Mouse (Mus musculus): ENCODE results near the gene Sugp2. TPM values are rescaled to one million over a fixed set of nuclear protein-coding genes. Genes with fewer than 3 reads are reported as not detected.
A peak's percentile ranks its signal among the peaks of the same experiment; 100 is the strongest.

The Sugp2 gene
- total RNA-seq, 2 experiments from 2014 or later, result 38.9 to 41.5 TPM

- DNase-seq (ENCODE audit: low spot score), result no peak
- intact Hi-C loops (cut with DNase I), result no loop called here
These were observed 14.8 kb upstream of the Sugp2 start for GRCm38 (mm10) chr8:70219107-70219684.

GRCm38 (mm10) chr8:70220236-70220840 is 13.7 kb upstream of the Sugp2 start:
- intact Hi-C loops (cut with DNase I), result loop anchor here (5.0 kb wide), 1 partner anchor 113 kb away; no protein-coding TSS in a partner anchor

GRCm38 (mm10) chr8:70220911-70221310 is 13.1 kb upstream of the Sugp2 start:
- intact Hi-C loops (cut with DNase I), result loop anchor here (5.0 kb wide), 1 partner anchor 114 kb away; no protein-coding TSS in a partner anchor
- DNase-seq (ENCODE audit: low spot score), result no peak

More at GRCm38 (mm10) chr8:70220236-70220840, 13.7 kb upstream of the Sugp2 start:
- DNase-seq (ENCODE audit: low spot score), result no peak

DNA sequence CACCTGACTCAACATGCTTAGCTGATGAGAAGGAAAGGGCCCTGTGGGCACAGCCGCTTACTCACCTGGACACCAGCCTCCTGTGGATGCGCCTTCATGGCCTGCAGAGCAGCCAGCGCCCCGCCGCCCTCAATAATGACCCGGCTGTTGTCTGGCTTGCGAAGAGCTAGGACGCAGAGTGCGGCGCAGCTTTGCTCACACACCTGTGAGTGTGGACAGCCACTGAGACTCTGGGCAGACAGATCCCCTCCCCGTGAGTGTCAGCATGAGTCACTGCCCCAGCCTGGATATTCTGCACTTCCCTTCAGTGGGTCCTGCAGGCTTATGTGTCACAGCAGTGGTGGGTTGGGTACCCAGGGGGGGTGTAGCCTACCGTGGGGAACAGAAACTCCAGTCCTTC is 12.0 kb upstream of the Sugp2 start:
- intact Hi-C loops (cut with DNase I), result loop anchor here (2.0 to 5.0 kb wide), 4 partner anchors 21 to 135 kb away; no protein-coding TSS in a partner anchor
- DNase-seq (ENCODE audit: low spot score), result no peak

DNA sequence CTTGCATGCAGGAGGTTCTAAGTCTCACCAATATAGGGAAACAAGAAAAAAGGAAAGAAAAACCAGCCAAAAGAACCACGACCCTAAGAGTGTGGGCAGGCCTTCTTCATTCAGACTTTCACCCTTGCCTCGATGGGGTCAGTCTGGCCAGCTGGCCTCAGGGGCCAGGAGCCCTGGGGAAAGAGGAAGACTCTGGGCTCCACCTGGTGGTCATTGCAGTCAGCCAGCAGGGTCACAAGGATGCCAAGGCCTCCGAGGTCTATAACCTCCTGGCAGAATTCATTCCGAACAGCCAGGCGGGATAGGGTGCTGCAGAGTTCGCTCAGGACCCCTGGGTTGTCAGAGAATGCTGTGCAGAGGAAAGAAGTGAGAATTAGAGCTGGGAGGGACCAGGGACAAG is 10.7 kb upstream of the Sugp2 start:
- DNase-seq (ENCODE audit: low spot score), result no peak
- intact Hi-C loops (cut with DNase I), result loop anchor here (2.0 to 5.0 kb wide), 4 partner anchors 23 to 137 kb away; no protein-coding TSS in a partner anchor

DNA sequence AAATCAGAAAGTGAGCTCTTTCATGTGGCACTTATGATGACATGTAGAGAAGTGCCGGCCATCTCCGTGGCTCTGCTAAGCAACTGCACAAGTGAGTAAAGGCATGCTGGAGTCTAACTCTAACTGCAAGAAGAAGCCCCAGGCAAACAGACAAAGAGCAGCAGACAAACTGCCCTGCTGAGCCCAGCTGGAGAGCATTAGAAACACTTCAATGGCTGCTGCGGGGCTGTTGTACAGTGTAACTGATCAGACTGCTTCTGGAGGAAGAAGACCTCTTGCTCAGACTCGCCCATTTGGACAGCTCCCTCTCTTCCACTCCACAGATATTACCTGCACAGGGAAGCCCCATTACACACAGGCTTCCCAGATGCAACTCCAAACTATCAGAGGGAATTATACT is 6.0 kb upstream of the Sugp2 start:
- intact Hi-C loops (cut with DNase I), result no loop called here
- DNase-seq (ENCODE audit: low spot score), result no peak

- no peak for DNase-seq (ENCODE audit: low spot score)
- intact Hi-C loops (cut with DNase I), result no loop called here
These were observed 3.2 kb upstream of the Sugp2 start for GRCm38 (mm10) chr8:70230837-70231236.

GRCm38 (mm10) chr8:70233606-70234005 is 420 bp upstream of the Sugp2 start:
- intact Hi-C loops (cut with DNase I), result loop anchor here (1.0 kb wide), 1 partner anchor 49 kb away; the partner anchor contains the start of gene Homer3

GRCm38 (mm10) chr8:70234781-70235128 is 729 bp downstream of the Sugp2 start:
- intact Hi-C loops (cut with DNase I), result loop anchor here (1.0 kb wide), 1 partner anchor 48 kb away; the partner anchor contains the start of gene Homer3
- no peak for DNase-seq (ENCODE audit: low spot score)

More at GRCm38 (mm10) chr8:70233606-70234005, 420 bp upstream of the Sugp2 start:
- DNase-seq (ENCODE audit: low spot score), result no peak

DNA sequence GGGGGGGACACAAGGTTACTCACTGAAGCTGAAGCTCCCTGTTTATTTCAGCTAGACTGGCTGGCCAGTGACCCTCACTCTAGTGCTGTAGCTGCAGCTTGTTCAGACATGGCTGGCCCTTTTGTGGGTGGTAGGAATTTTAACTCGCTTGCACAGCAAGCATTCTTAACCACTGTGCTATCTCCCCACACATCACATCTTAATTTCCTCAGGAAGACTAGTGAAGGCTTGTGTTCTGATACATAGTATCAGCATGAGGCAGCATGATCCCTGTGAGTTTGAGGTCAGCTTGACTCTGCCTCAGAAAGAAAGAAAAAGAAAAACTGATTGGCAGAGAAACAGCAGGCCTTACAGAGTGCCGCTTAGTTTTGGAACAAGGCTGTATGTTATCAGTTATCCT is 3.8 kb downstream of the Sugp2 start:
- no peak for DNase-seq (ENCODE audit: low spot score)
- intact Hi-C loops (cut with DNase I), result no loop called here

DNA sequence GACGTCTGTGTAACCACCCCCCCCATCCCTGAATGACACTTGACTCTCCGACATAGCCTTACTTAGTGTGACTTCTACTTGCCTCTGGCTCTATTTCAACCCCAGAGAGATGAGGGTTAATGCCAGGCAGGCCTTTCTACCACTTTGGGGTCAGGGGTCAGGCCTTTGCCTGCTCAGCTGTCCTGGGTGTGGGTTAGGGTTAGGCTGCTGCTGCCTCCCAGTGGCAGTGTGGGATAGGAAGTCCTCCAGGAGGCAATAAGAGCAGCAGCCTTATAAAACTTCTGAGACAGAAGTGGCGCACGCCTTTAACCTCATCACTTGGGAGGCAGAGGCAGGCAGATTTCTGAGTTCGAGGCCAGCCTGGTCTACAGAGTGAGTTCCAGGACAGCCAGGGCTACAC is 6.6 kb downstream of the Sugp2 start:
- no peak for DNase-seq (ENCODE audit: low spot score)
- intact Hi-C loops (cut with DNase I), result no loop called here

DNA sequence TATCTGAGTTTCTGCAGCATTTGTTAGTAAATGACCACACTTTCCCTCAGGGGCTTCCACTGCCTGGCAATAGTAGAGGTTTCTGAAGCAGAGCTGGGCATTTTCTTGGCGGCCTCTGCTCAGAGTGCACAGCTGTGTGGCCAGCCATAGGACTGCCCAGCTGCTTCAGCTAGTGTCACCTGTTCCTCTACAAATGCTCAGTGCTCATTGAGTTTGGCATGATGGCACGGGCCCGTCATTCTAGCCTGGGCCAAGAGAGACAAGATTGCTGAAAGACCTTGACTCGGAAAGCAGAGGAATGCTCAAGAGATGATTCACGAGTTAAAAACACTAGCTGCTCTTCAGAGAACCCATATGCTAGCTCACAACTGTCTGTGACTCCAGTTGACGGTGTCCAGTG is 12.6 kb downstream of the Sugp2 start:
- DNase-seq (ENCODE audit: low spot score), result no peak
- intact Hi-C loops (cut with DNase I), result no loop called here

GRCm38 (mm10) chr8:70247841-70248240 is 13.8 kb downstream of the Sugp2 start:
- intact Hi-C loops (cut with DNase I), result no loop called here

DNA sequence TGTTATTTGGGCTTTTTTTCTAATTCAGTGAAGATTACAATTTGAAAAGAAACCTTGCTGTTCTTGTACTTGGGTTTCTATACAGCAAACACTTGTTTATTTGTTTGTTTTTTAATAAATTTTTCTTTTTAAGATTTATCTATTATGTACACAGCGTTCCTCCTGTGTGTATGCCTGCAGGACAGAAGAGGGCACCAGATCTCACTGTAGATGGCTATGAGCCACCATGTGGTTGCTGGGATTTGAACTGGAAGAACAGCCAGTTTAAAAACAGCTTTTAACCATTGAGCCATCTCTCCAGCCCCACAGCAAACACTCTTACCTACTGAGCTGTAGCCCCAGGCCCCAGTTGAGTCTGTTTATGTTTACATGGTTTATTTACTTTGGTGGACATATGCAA is 20.6 kb downstream of the Sugp2 start:
- DNase-seq (ENCODE audit: low spot score), result no peak
- intact Hi-C loops (cut with DNase I), result no loop called here

More at GRCm38 (mm10) chr8:70247841-70248240, 13.8 kb downstream of the Sugp2 start:
- no peak for DNase-seq (ENCODE audit: low spot score)

DNA sequence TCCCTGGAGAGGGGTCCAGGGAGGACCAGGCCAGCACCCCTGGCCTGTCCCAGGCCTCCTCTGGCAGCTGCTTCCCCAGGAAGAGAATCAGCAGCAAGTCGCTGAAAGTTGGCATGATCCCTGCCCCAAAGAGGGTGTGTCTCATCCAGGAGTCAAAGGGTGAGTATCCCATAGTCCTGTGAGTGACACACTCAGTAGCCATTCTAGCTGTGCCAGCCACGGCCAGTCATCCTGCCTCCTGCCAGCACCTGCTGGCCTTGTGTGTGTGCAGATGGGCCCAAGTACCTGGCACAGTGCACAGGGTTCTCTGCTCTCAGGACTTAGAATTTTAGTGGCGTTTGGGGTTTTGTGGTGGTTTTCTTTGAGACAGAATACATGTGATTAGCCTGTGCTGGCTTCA is 23.4 kb downstream of the Sugp2 start:
- intact Hi-C loops (cut with DNase I), result no loop called here
- no peak for DNase-seq (ENCODE audit: low spot score)

GRCm38 (mm10) chr8:70258600-70258999 is 24.6 kb downstream of the Sugp2 start:
- intact Hi-C loops (cut with DNase I), result no loop called here
- DNase-seq (ENCODE audit: low spot score), result no peak

- intact Hi-C loops (cut with DNase I), result no loop called here
- DNase-seq (ENCODE audit: low spot score), result no peak
These were observed 25.0 kb downstream of the Sugp2 start for GRCm38 (mm10) chr8:70259043-70259442.

DNA sequence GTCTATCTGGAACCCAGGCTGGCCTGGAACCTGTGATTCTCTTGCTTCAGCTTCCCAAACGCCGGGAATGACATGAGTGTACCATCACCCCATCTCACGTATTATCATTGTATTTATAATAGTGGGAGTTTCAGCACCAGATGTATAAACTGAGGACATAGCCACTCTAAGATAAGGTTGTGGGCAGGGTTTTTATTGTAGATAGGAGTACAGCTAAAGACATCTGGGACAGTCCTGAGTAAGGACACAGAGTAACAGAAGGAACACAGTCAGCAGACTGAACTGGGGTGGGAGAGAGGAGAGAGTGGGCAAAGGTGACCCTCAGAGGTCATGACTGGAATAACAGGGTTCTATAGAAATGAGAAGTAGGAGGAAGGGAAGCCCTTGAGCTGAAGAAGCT is 33.6 kb downstream of the Sugp2 start:
- intact Hi-C loops (cut with DNase I), result no loop called here
- no peak for DNase-seq (ENCODE audit: low spot score)

- DNase-seq (ENCODE audit: low spot score), result no peak
- intact Hi-C loops (cut with DNase I), result no loop called here
These were observed 34.3 kb downstream of the Sugp2 start for GRCm38 (mm10) chr8:70268311-70268710.

DNA sequence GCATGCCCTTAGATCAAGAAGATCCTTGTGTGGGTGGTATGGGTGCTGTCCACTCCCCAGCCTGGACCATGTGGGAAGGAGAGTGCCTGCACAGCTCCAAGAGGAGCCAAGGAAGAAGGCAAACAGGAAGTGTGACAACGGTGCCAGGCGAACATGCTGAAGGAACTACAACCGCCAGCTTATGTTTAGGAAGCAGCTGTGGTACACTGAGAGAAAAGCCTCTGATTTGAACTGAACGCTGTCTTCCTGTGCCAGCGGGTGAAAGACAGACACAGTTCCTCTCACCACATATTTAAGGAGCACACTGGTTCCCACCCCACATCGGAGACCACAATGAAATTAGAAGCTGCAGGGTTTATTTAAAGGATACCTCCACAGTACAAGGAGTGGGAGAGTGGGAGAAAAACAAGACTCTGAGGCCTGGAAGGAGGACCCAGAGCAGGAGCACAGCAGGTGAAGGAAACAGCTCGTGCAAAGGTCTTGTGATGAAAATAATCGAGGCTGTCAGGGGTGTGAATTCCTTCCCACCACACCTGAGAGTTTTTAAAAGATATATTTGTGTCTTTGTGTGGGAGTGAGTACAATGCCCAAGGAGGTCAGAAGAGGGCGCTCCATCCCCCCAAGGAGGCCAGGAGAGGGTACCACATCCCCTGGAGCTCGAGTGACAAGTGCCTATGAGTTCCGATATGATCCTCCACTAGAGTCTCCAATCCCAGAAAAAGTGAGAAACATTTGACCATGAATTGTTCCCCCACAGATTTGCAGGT is 35.0 kb downstream of the Sugp2 start:
- intact Hi-C loops (cut with DNase I), result no loop called here
- no peak for DNase-seq (ENCODE audit: low spot score)

- DNase-seq (ENCODE audit: low spot score), result peak; percentile 17
- intact Hi-C loops (cut with DNase I), result no loop called here
These were observed 38.9 kb downstream of the Sugp2 start for GRCm38 (mm10) chr8:70272949-70273348.

Data from heart, postnatal 25 days (tissue).